Mouse (Mus musculus) forebrain, embryonic 11.5 days (tissue): ENCODE measurements at regions not wholly inside any gene's neighbourhood (a gene's known extent, or its start where the extent isn't known, plus 50 kb on each side); places are given as distances from the start of the nearest gene placed in this dataset.
A peak's percentile ranks its signal among the peaks of the same experiment; 100 is the strongest.

Experiments
- ATAC-seq: fragments of 200-750 bp; cut with Nextera tagmentation; replicated peaks from 2 replicates; pipeline ENCODE4 v1.8.0; 2017; ENCODE audit warnings: moderate TSS enrichment; ENCODE audit not compliant: low FRiP score
- DNase-seq: peaks from one replicate; pipeline ENCODE4 v3.0.0-alpha.2; 2017; ENCODE audit warnings: low spot score
- H3K27ac ChIP-seq: fragments of 300-500 bp; sonication (generic); 2 replicates; pipeline ENCODE4 v1.5.1; 2014; ENCODE audit warnings: low read depth, low read length
- H3K27me3 ChIP-seq: fragments of 300-500 bp; sonication (generic); 2 replicates; pipeline ENCODE4 v1.6.1; 2014; ENCODE audit warnings: mild to moderate bottlenecking, low read length, mixed read lengths; ENCODE audit not compliant: control insufficient read depth, insufficient read depth
- H3K36me3 ChIP-seq: fragments of 300-500 bp; sonication (generic); 2 replicates; pipeline ENCODE4 v1.6.1; 2014; ENCODE audit warnings: mild to moderate bottlenecking, low read length, moderate library complexity, mixed read lengths; ENCODE audit not compliant: control insufficient read depth, insufficient read depth
- H3K4me1 ChIP-seq: fragments of 300-500 bp; sonication (generic); replicated peaks from 2 replicates; pipeline ENCODE4 v1.6.1; 2014; ENCODE audit warnings: low read length, mixed read lengths; ENCODE audit not compliant: control insufficient read depth, insufficient read depth
- H3K4me2 ChIP-seq: fragments of 300-500 bp; sonication (generic); 2 replicates; pipeline ENCODE4 v1.6.1; 2014; ENCODE audit warnings: low read depth, mild to moderate bottlenecking, low read length, moderate library complexity, mixed read lengths; ENCODE audit not compliant: severe bottlenecking
- H3K4me3 ChIP-seq: fragments of 300-500 bp; sonication (generic); 2 replicates; pipeline ENCODE4 v1.5.1; 2014; ENCODE audit warnings: low read depth, low read length
- H3K9ac ChIP-seq: fragments of 300-500 bp; sonication (generic); 2 replicates; pipeline ENCODE4 v1.6.1; 2014; ENCODE audit warnings: low read length
- H3K9me3 ChIP-seq: fragments of 300-500 bp; sonication (generic); 2 replicates; pipeline ENCODE4 v1.6.1; 2016; ENCODE audit warnings: low read length, mixed read lengths; ENCODE audit not compliant: control insufficient read depth
- WGBS: fragments of 180-500 bp; shearing (Covaris S2); extraction: QIAGEN DNeasy Blood & Tissue Kit; methylation state at CpG from one replicate; pipeline ENCODE4 v1.1.7; 2014; 5-methylcytosine and 5-hydroxymethylcytosine counted together

DNA sequence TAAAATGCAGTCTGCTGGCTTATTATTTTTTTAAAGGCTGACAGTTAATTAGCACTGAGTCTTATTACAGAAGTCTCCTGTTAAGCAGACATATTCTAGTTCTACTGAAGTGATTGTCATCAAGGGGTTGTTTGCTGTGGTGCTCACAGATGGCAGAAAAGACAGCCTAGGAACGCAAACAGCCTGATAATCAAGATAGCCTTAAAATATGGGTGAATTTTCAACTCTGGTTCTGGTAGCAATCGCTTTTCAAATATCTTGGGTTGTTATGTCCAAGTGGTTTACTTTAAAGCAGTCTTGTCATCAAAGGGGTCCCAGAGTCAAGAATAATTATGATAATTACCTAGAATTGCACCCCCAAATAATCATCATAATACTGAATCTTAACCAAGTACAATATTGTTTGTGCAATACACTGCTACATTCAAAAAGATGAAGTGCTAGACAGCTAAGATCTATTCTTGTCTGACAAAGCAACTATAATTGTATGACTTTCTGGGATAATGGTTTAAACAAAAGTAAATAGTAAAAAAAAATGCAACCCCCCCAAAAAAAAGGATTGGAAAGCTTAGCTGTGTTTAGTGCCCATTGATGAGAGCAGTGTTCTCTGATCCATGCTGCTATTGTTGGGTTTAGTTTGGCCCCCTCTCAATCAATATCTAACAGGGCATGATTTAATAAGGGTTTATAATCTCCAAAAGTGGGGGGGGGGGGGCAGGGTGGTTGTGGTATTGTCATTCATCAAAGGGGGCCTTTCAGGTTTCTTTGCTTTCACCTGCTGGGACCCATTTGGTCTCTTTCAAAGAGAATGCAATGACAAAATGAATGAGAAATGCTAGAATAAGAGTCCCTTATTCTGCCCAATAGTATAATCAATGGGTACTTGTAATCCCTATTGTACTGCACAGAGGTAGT lies 437.4 kb upstream of the Ccnh start:
- 37% methylated on average over 2 of the region's 2 CpGs for WGBS
- peak; percentile 72 for DNase-seq
- no peaks in the 10 kb centered on the region for H3K36me3 ChIP-seq
- H3K4me2 ChIP-seq, result no peak overlapping the region
- no peak overlapping the region for H3K9ac ChIP-seq
- H3K4me1 ChIP-seq, result peaks cover 11% of the 10 kb centered on the region; the same call in 1 of the 2 replicates
- no peaks in the 10 kb centered on the region for H3K27me3 ChIP-seq
- H3K27ac ChIP-seq, result peak overlapping the region; percentile 51
- peak; percentile 90 for ATAC-seq
- no peaks in the 10 kb centered on the region for H3K9me3 ChIP-seq
- H3K4me3 ChIP-seq, result no peak overlapping the region

GRCm38 (mm10) chr13:84752491-84752820 lies 436.8 kb upstream of the Ccnh start:
- ATAC-seq, result peak; percentile 76
- Histone ChIP-seq H3K4me1 (peaks cover 13% of the 10 kb centered on the region; the same call in 1 of the 2 replicates), H3K4me3 (no peak overlapping the region), H3K27ac (peak overlapping the region; percentile 51), H3K36me3 (no peaks in the 10 kb centered on the region), H3K9me3 (no peaks in the 10 kb centered on the region), H3K4me2 (no peak overlapping the region), H3K27me3 (no peaks in the 10 kb centered on the region), H3K9ac (no peak overlapping the region)
- DNase-seq, result no peak
- 30% methylated on average over 4 of the region's 4 CpGs for WGBS

GRCm38 (mm10) chr13:84753751-84754500 lies 435.3 kb upstream of the Ccnh start:
- Histone ChIP-seq H3K27ac (peak overlapping the region; percentile 80; the same call in 1 of the 2 replicates), H3K9me3 (no peaks in the 10 kb centered on the region), H3K36me3 (no peaks in the 10 kb centered on the region), H3K4me3 (no peak overlapping the region), H3K4me2 (no peak overlapping the region), H3K4me1 (peaks cover 18% of the 10 kb centered on the region; the same call in 1 of the 2 replicates), H3K9ac (no peak overlapping the region), H3K27me3 (no peaks in the 10 kb centered on the region)
- DNase-seq, result no peak
- no peak for ATAC-seq
- WGBS, result 34% methylated on average over 4 of the region's 4 CpGs

GRCm38 (mm10) chr13:84754821-84755725 lies 434.1 kb upstream of the Ccnh start:
- DNase-seq, result no peak
- ATAC-seq, result no peak
- WGBS, result 69% methylated on average over 8 of the region's 8 CpGs
- H3K4me3 ChIP-seq, result no peak overlapping the region
- H3K27me3 ChIP-seq, result no peaks in the 10 kb centered on the region
- H3K27ac ChIP-seq, result peak overlapping the region; percentile 80
- H3K9ac ChIP-seq, result peak overlapping the region; percentile 35; the same call in 1 of the 2 replicates
- no peaks in the 10 kb centered on the region for H3K36me3 ChIP-seq
- H3K4me2 ChIP-seq, result peak overlapping the region; percentile 18; the same call in 1 of the 2 replicates
- peaks cover 18% of the 10 kb centered on the region; the same call in 1 of the 2 replicates for H3K4me1 ChIP-seq
- no peaks in the 10 kb centered on the region for H3K9me3 ChIP-seq

- Histone ChIP-seq H3K27ac (peak overlapping the region; percentile 80), H3K4me3 (no peak overlapping the region), H3K4me2 (no peak overlapping the region), H3K4me1 (peaks cover 18% of the 10 kb centered on the region; the same call in 1 of the 2 replicates), H3K27me3 (no peaks in the 10 kb centered on the region), H3K9me3 (no peaks in the 10 kb centered on the region), H3K36me3 (no peaks in the 10 kb centered on the region), H3K9ac (peak overlapping the region; percentile 43; the same call in 1 of the 2 replicates)
- 71% methylated on average over 6 of the region's 6 CpGs for WGBS
- ATAC-seq (no peak), DNase-seq (no peak)
Measured at GRCm38 (mm10) chr13:84756796-84757335, 432.3 kb upstream of the Ccnh start.

DNA sequence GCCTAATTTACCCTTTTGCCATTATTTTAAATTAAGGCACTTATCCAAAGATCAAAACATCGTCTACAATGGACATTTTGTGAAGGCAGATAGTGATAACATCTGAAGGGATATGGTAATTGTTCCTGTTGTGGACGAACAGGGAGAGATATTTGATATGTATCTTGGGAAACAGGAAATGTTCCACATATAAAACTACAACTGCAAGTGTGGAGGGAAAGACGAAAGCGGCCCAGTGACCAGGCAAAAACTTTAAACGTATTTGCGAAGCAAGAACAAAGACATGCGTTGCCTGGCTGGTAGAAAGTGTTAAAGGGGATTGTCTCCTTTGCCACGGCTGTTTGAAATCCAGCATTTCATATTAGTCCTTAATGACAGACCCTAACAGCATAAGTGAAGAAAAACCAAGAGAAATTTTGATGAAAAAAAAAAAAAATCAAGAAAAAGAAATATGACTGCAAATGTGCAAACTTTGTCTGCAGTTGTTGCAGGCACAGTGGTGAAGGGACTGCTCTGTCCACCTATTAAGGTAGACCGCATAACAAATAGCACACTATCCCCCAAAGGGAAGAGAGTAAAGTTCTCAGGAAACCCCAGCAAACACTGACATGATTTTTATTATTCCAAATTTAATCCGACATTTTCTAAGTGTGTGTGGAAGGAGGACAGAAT lies 431.2 kb upstream of the Ccnh start:
- DNase-seq, result peak; percentile 51
- peak overlapping the region; percentile 42 for H3K4me2 ChIP-seq
- no peaks in the 10 kb centered on the region for H3K27me3 ChIP-seq
- peak; percentile 73 for ATAC-seq
- no peaks in the 10 kb centered on the region for H3K36me3 ChIP-seq
- peak overlapping the region; percentile 59 for H3K9ac ChIP-seq
- no peaks in the 10 kb centered on the region for H3K9me3 ChIP-seq
- no peak overlapping the region for H3K4me3 ChIP-seq
- H3K4me1 ChIP-seq, result peaks cover 18% of the 10 kb centered on the region; the same call in 1 of the 2 replicates
- 21% methylated on average over 10 of the region's 10 CpGs for WGBS
- peak overlapping the region; percentile 87 for H3K27ac ChIP-seq

DNA sequence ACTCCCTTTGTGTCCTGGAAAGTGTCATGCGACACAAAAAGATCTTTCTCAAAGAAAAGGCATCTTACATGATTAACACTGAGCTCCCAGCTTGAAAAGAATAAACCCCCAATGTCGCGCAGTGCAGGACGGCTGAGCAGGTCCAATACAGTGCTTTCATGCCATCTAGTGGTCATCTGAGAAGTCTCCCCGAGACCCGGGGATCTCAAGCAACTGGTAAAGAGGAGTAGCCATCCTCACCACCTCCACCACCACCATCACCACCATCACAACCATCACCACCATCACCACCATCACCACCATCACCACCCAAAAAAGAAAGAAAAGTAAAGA lies 430.7 kb upstream of the Ccnh start:
- Histone ChIP-seq H3K4me1 (peaks cover 18% of the 10 kb centered on the region; the same call in 1 of the 2 replicates), H3K9ac (no peak overlapping the region; the same call in 1 of the 2 replicates), H3K27ac (peak overlapping the region; percentile 87), H3K9me3 (no peaks in the 10 kb centered on the region), H3K4me3 (no peak overlapping the region), H3K36me3 (no peaks in the 10 kb centered on the region), H3K4me2 (peak overlapping the region; percentile 42; the same call in 1 of the 2 replicates), H3K27me3 (no peaks in the 10 kb centered on the region)
- ATAC-seq (peak; percentile 94), DNase-seq (peak; percentile 86)
- WGBS, result under 1% methylated on average over 6 of the region's 6 CpGs
